Mouse (Mus musculus) frontal cortex, adult (tissue): ENCODE measurements at regions not wholly inside any gene's neighbourhood (a gene's known extent, or its start where the extent isn't known, plus 50 kb on each side); places are given as distances from the start of the nearest gene placed in this dataset.
A peak's percentile ranks its signal among the peaks of the same experiment; 100 is the strongest.

ENCODE experiments used
- ATAC-seq: cut with Nextera tagmentation; 2 replicates; pipeline ENCODE4 v1.9.2; 2017; ENCODE audit warnings: mild to moderate bottlenecking, moderate library complexity, mixed read lengths; ENCODE audit not compliant: low TSS enrichment

DNA sequence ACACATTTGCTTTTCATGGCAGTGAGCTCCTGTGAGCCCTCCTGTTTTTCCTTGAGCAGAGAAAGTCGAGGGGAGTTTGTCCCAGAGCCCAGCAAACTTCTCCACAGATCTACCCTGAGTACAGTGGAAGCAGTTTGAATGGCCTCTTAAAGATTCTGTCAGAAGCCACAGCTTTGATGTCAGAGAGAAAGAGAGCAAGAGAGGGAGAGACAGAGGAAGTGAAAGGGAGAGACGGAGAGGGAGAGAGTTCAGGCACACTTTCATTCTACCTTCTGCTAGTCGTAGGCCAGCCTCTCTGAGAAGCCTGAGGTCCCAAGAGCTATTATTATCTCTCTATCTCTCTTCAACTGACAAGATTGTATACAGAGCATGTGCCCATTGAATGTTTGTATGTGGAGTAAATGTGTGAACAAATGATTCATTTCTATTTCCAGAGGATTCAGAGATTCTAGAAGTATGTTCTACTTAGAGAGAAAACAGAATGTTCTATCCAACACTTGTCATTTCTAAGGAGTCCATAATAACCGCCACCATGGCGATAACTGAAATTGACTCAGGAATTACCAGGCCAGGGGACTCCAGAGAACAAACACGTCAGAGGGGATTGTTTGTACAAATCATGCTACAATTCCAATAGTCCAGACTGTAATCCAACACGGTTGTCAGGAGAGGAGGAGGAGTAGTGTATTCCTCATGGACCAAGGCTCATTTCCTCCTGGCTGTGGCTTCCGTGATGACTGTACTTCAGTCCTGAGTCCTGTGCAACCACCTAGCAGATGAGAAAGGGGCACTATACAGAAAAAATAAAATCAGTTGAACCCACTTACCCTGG is 183.6 kb upstream of the Sesn3 start:
- peak; percentile 60 for ATAC-seq

DNA sequence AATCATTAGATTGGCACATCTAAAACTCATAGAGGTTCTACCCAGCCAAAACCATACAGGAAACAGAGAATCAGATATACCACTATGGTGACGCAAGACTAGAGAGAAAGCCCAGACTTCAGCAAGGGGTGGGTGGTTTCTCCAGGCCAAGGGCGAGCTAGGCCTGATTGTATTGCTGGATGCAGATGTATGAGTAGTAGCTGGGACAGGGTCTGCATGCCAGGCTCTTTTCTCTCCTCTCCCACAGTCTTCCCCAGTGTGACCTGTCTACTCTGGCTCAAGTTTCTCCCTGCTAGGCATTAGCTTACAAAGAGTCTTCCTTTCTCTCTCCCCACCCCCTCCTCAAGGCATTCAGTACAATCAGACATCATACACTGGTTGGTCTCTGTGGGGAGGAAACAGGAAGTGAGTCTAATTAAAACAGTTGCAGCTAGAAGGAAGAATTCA is 181.8 kb upstream of the Sesn3 start:
- ATAC-seq: no peak

DNA sequence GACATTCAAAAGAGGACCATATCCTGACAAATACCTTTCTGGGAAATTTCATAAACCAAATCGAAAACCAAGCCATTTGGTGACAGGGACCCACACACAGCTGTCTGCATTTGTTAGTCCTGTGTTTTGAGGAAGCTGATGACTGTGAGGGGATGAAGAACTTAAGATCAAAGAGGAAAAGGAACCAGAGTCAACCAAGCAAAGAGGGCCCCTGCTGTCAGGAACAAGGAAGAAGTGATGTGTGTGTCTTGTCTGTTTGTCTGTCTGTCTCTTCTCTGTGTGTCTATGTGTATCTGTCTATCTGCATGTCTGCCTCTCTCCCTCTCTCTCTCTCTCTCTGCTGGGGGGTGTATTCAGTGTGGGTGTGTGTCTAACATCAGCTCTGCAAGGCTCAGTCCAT is 171.3 kb upstream of the Sesn3 start:
- no peak for ATAC-seq

DNA sequence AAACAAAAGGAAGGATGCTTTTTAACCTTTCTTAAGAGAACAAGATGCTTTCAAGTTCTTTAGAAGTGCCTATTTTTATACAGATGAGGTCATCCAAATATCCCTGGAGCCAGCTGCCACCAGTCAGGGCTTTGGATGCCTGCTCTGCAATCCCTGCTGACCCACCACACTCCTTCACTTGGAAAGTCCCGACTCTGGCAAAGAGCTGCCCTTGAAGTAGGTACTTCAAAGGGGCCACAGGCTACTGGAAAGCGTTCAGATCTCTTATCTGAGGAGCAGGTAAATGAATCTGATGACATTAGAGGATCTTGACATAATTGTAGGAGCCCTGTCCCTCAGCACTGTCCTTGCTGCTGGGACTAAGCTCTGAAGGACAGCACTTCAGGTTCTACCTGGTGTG is 169.9 kb upstream of the Sesn3 start:
- no peak for ATAC-seq

DNA sequence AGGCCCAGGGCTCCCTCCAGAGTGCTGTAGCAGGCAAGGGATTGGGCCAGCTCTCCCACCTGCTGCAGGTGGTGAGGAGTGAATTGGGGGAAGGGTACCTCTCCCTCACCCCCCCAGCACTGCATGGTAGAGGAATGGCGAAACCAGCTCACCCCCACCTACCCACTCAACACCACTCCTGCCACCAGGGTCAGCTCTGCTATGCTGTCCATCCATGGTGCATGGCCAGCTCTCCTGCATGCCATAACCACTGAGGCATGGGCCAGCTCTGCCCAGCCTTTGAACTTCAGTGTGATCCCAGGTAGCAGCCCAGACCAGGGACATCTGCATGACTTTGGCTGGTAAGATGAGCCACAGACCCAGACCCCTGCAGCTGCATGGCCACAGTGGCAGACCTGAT is 168.5 kb upstream of the Sesn3 start:
- no peak for ATAC-seq

DNA sequence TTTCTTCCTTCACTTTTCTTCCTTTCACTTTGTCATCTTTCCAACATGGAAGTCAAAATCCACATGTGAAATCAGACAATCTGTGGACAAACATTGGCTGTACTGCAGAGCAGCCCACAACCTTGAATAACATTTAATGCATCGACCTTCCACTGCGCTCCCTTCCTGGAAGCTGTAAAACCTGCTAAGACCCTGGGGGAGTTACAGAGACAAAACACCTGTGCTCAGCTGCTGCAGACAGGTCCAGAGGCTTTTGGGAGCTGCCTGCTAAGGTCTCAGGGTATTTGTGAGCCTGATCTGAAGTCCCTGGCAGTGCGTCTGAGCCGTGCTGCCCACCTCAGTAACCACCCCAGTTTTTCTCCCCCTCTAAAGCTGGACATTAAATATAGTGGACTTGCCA is 166.1 kb upstream of the Sesn3 start:
- no peak for ATAC-seq

DNA sequence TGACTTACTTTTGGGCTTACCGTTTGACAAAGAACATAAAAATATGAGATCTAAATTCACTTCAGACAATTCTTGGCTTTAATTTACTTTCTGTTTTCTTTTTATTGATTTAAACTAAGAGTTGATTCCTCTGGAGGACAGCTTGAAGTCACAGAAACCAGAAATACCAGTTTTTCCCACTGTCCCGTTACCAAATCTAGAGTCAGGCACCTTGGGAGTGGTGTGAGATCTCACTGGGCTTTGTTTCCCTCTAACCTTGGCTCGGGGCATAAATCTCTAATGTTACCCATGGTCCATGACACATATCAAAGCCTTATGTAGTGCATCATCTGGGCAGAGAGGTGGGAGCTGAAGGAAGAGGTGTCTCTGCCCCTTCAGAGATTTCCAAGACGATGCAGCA is 165.4 kb upstream of the Sesn3 start:
- ATAC-seq: no peak

DNA sequence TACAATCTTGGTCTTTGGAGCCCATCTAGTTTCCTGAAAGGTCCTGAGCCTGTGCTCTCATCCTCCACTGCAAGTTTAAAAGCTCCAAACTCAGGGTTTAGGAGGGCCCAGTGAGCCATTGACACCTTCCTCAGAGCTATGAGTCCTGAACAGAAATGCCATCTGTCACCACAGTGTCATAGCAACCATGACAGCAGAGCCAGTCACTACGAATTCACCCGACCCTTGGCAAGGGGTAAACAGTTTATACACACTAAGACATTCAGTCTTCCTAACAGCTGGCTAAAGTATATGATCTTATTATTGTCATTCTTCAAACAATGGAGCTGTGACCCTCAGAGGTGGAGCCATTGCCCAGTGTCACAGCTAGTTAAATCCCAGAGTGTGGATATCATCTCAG is 163.2 kb upstream of the Sesn3 start:
- ATAC-seq: no peak

DNA sequence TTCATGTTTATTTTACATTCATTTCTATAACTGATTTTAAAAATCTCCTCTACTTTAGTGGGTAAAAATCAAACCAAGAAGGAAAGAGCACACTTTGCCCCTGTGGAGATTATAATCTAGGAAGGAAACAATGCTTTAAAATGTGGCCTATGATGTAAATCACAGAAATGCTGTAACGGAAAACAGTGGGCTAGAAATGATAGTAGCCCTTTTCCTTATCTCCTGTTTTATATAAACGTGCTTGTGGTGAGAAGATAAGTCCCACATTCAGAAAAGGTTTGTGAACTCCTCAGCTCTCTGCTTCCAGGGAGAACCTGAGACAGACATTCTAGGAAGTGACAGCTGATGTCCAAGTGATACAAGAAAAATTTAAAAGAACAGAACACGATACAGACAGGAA is 159.3 kb upstream of the Sesn3 start:
- ATAC-seq: no peak

DNA sequence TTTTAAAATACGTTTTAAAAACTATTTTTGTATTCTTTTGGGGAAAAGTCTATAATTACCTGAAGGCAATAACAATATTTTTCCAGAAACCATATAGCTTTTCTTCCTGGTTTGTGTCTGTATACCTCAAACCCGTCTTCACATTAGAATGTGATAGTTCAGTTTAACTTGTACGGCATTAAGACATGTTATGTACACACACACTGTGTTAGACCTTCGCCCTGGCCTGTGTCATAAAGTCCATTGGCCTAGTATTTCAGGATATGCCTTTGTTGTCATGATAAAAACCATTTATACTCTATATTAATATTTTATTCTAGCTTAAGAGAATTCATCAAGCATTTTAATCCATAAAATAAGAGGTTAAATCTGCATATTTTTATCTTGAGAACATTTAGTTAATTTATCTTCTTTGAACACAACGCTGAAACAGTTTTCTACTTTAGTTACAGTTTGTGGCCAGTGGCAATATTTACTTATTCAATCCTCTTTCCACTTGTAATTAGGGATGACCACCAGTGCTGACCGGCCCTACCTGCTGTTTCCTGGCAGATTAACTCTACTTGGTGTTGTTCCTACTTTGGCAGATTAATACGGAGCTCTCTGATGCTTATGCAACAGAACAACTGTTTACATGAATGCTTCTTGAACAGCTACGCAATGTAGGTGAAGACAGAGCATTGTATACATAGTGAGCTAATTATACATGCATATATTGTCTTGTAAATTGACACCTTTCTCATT is 158.6 kb upstream of the Sesn3 start:
- ATAC-seq: no peak

DNA sequence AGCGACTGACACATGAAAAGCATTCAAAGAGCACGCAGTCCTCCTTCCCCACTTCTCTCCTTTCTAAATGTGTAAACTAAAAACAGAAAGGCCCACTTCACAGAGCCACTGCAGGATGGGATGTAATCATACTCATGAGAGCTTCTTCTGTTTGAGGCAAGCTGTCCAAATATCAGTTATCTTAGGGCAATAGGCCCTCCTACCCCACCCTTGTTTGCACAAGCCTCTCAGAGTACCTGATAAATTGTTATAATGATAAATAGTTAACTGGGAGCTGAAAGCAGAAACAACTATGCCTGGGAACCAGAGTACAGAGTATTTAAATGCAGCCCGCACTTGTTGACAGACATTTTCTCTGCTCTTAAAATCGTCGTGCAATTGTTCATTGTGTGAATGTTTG is 141.5 kb upstream of the Sesn3 start:
- no peak for ATAC-seq

DNA sequence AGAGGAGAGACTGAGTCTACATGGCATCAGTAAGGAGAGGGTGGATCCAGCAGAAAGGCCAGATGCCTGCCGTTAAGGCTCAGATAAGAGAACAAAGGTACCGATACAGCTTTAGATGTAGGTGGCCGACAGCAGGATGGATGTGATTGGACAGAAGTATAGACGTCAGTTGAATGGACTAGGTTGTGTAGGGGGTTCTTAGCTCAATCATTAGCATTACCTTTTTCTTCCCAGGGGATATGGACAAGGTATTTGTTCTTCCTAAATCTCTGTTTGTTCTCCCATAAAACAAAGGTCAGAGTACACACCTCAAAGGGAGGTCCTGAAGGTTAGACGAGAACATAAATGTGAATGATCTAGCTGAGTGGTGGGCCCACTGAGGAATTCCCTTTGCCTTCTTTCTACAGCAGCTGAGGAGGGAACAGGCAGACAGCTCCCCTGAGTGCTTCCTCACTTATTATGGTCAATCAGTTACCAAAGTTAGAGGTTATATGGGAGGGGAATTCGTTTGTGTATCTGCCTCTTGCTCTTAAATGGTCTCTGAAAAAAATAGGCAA is 139.9 kb upstream of the Sesn3 start:
- no peak for ATAC-seq

DNA sequence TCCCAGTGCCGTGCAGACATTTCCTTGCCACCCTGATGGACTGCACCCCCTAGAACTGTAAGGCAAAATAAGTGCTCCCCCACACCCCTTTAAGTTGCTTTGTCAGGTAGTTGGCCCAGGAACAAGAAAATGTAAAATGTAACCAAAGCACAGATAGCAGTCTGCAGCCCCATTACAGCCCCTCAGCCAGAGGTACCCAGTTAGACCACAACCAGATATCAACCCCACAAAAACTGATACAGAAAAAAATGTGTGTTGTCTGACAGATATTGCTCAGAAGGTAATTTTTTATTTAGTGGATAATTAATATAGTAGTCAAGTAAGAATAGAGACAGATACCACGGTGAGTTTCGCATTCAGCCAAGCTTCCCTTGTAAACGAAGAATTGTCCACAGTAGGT is 133.5 kb upstream of the Sesn3 start:
- no peak for ATAC-seq

DNA sequence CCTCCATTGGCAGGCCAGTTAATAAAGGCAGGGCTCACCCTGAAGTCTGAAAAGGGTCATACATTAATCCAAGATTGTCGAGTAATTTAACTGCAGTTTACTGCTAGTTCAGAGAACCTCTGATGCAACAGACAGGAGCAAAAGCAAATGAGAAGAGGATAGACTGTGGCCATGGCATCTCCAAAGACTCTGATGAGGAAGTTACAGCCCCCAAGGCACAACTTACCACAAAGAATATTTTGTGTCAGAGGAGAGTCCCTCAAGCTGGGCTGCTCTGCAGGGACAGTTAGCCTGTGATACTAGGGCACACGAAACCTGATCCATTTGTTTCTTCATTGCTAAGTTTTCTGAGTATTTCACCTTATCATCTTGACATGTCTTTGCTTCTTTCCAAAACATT is 130.9 kb upstream of the Sesn3 start:
- ATAC-seq: no peak

DNA sequence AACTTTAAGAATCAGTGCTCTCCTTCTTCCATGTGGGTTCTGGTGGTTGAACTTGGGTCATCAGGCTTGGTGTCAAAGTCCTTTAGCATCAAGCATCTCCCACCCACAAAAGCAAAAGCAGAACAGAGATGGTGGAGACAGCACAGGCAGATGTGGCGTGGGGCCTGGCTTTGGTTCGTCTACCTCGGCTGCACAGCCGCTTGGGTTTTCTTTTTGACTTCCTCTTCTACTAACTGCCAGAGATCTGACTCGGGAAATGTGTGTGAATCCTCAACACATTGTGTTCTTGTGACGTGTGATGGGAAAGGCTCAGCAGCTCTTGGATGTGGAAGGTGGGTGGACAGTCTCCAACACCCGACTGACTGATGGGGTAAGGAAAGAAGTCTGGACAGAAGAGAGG is 127.8 kb upstream of the Sesn3 start:
- ATAC-seq: no peak

DNA sequence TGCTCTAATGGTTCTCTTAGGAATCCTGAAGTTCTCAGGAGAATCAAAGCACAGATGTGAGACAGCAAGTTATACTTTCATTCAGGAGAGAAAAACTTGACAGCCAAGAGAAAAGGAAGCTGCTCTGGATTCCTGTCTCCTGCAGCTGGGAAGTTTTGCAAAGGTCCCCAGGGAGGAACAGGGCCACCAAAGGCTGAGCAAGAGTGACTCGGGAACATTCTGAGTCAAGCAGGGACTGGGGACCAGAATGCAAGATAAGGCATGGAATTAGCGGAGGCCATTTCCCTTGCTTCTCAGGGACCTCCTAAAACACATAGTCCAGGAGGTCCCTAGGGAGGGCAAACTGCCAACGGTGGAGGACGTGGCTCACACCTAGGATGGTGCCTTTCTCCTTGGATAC is 127.1 kb upstream of the Sesn3 start:
- no peak for ATAC-seq

DNA sequence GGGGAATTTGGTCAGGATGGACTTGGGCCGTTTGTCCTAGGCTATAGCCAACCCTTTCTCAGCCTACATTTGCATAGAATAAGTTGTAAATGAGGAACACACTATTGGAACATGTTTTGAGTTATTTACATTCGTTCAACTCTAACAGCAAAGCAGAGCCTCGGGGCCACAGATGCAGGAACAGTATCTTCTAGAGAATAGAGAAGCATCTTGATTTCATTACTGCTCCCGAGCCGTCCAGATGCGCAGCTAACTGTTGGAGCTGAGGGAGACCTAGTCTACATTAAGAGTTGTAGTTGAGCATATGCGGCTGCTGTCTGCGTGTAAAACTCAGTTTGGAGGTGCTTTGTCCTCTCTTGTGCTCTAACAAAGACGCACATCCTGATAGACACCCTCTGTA is 124.6 kb upstream of the Sesn3 start:
- ATAC-seq: no peak

DNA sequence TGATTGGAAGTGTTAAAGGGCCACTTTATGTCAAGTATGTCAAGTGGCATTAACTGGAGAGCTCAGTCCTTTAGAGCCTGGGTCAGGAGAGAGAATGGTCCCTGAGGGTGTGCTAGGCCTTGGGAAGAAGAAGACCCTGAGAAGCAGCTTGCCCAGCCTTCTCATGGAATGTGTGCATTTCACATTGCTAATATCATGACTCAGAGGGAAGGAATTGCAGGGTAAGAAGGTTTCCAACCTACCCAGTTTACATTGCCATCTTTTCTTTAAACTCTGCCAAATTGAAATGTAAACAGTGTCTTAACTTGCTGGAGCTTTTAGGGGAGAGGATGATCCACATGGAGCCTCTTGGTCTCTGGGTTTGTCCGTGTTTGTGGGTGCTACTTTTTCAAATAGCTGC is 117.9 kb upstream of the Sesn3 start:
- no peak for ATAC-seq

DNA sequence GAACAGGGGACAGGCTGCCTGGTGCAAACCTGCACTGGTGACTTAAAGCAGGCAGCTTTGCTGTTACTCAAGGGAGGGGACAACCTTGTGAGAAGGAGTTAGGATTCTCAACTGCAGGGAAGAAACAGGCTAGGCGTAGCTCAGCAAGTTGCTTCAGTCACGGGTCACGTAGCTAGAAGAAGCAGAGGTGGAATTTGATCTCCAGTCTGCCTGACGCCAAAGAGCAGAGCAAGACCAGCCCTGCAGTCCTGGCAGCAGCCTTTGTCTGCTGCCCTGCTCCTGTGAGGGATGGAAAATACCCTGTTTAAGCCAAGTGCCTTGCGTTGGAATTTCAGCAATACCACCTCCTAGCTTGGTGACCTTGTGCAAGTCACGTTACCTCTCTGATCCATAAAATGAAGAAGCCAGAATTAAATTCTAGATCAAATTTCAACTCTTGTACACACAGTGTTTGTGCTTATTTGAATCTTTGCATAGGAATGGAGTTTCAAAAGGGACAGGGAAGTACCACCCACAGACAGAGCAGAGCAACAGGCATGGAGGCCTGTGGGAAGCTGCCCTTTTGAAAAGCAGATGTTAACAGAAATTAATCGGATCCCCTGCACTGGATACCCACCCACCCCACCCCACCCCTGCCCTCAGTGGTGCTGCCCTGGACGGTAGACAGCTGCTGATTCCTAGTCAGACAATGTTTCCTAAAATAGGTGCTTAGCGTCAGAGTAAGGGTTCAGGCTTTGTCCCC is 116.6 kb upstream of the Sesn3 start:
- ATAC-seq: no peak

DNA sequence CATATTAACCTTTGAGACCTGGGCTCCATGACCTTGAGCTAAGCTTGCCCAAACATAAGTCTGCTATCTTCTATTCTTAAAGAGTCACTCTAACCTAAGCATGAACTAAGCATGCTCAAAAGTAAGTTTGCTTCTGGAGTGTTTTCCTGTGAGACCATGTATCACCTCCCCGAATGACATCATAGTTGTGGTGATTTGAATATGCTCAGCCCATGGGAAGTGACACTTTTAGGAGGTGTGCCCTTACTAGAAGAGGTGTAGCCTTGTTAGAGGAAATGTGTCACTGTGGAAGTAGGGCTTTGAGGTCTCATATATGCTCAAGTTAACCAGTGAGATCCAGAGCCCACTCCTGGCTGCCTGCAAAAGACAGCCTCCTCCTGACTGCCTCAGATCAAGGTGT is 114.7 kb upstream of the Sesn3 start:
- no peak for ATAC-seq

DNA sequence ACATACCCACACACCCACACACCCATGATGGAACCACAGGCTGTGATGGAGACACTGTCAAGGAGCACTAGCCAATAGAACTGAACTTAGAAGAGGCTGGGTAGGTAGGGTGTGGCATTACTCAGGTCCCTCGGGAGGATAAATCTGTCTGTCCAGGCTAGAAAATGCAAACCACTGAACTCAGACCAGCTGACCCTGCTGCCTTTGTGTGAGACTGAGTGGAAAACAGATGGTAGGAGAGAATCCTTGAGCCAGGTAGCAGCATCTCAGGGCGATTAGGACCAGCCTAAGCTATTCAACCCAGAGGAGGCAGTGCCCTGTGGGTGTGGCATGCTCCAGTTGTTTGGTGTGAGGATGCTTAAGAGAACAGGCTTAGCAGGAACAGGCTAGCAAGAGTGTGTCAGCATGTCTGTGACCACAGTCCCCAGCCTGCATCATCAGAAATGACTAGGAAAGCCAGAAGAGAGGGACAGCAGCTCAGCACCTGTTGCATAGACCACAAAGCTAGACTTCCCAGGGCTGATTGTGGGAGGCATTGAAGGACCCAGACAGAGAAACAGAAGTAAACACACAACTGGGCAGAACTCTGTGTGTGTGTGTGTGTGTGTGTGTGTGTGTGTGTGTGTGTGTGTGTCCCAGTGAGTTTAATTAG is 103.2 kb upstream of the Sesn3 start:
- ATAC-seq: no peak
